Comparison of ENCODE assay signal across 25 mouse cellular contexts in genomic region chr7:142205488-142205887, GRCm38 (mm10). TPM values are rescaled to one million over a fixed set of nuclear protein-coding genes. Genes with fewer than 3 reads are reported as not detected.
A peak's percentile ranks its signal among the peaks of the same experiment; 100 is the strongest.
DNase-seq lines count a peak whose midpoint lies in the region; ATAC-seq lines count a peak whose summit lies in the region.
"Had no signal": no experiment of that assay in that cellular context is flagged by ENCODE, and none has a peak within 500 bp of the region (broad histone marks: within the 10 kb centered on the region; RNA-seq: fewer than 3 reads in every experiment).

No protein-coding gene starts in this region.

- peak; percentile 59 for DNase-seq in large intestine, adult 2 months (ENCODE audit: low read depth, low spot score)
- no peak for DNase-seq in thymus, postnatal 36 days
- DNase-seq in urinary bladder, postnatal 10 days (ENCODE audit: low spot score), result no peak
- DNase-seq in lung, postnatal 25 days (ENCODE audit: low spot score), result no peak
- DNase-seq: adrenal gland, adult 2 months; adrenal gland, postnatal 10 days; adrenal gland, postnatal 25 days; cerebellum, adult 11 months; cerebellum, adult 18-20 months; cerebellum, adult 8-10 months; cerebellum, adult 9-11 months; cerebellum, postnatal 14 days; cerebellum, postnatal 36 days; embryo, embryonic 11 days had no signal

- no peaks in the 10 kb centered on the region for H3K4me1 ChIP-seq in intestine, embryonic 16.5 days (ENCODE audit: control insufficient read depth, insufficient read depth, low read length)
- H3K4me1 ChIP-seq: embryonic facial prominence, embryonic 13.5 days; embryonic facial prominence, embryonic 15.5 days; forebrain, embryonic 10.5 days; forebrain, embryonic 12.5 days had no signal

- ATAC-seq in intestine, embryonic 16.5 days, result peak; percentile 90
- ATAC-seq: forebrain, embryonic 14.5 days; forebrain, embryonic 16.5 days had no signal

- no peak overlapping the region for H3K9ac ChIP-seq in intestine, embryonic 16.5 days (ENCODE audit: low read depth, low read length)
- H3K9ac ChIP-seq: embryonic facial prominence, embryonic 13.5 days; embryonic facial prominence, embryonic 15.5 days; forebrain, embryonic 12.5 days had no signal

- H3K36me3 ChIP-seq in intestine, embryonic 16.5 days (ENCODE audit: control insufficient read depth, insufficient read depth, low read length), result no peaks in the 10 kb centered on the region
- H3K36me3 ChIP-seq: embryonic facial prominence, embryonic 13.5 days; embryonic facial prominence, embryonic 15.5 days; forebrain, embryonic 10.5 days; forebrain, embryonic 12.5 days had no signal

- H3K4me2 ChIP-seq in intestine, embryonic 16.5 days (ENCODE audit: low read depth, low read length), result no peak overlapping the region
- H3K4me2 ChIP-seq: embryonic facial prominence, embryonic 13.5 days; embryonic facial prominence, embryonic 15.5 days; forebrain, embryonic 12.5 days had no signal

- H3K27ac ChIP-seq in intestine, embryonic 16.5 days (ENCODE audit: low read length), result no peak overlapping the region
- H3K27ac ChIP-seq: embryonic facial prominence, embryonic 13.5 days; embryonic facial prominence, embryonic 15.5 days; forebrain, embryonic 10.5 days; forebrain, embryonic 12.5 days had no signal

- peaks cover 2% of the 10 kb centered on the region; the same call in 1 of the 2 replicates for H3K27me3 ChIP-seq in intestine, embryonic 16.5 days (replicated peaks; ENCODE audit: control insufficient read depth, insufficient read depth, low read length)
- H3K27me3 ChIP-seq: embryonic facial prominence, embryonic 15.5 days; forebrain, embryonic 12.5 days had no signal

- no peaks in the 10 kb centered on the region; the same call in 1 of the 2 replicates for H3K9me3 ChIP-seq in intestine, embryonic 16.5 days (ENCODE audit: control insufficient read depth, low read length)
- H3K9me3 ChIP-seq: embryonic facial prominence, embryonic 13.5 days; embryonic facial prominence, embryonic 15.5 days; forebrain, embryonic 10.5 days; forebrain, embryonic 12.5 days had no signal

- H3K4me3 ChIP-seq in intestine, embryonic 16.5 days (ENCODE audit: low read length), result no peak overlapping the region
- H3K4me3 ChIP-seq: embryonic facial prominence, embryonic 13.5 days; embryonic facial prominence, embryonic 15.5 days; erythroblast, embryonic 14.5 days; forebrain, embryonic 10.5 days; forebrain, embryonic 12.5 days had no signal

RNA-seq across cellular contexts. Expression of gene Krtap5-3, which starts 4.3 kb away (rescaled TPM):
- polyA plus RNA-seq in intestine, embryonic 16.5 days (2015; fragmentation: Nextera tagmentation; extraction: Ambion mirVana), result not detected in 2 replicates
- 0.42 TPM in 1 of 2 replicates, not detected in the other for polyA plus RNA-seq in large intestine, adult 2 months (2012; rRNA removed)
- polyA plus RNA-seq: adrenal gland, adult 2 months; brain, embryonic 14.5 days; C2C12; embryonic facial prominence, embryonic 11.5 days; embryonic facial prominence, embryonic 13.5 days; erythroblast, embryonic 14.5 days; forebrain, embryonic 10.5 days; forebrain, embryonic 12.5 days; forebrain, embryonic 14.5 days; forebrain, embryonic 16.5 days had no signal

RNA-seq across cellular contexts. Expression of gene Gm7579, which starts 6.2 kb away (rescaled TPM):
- polyA plus RNA-seq in intestine, embryonic 16.5 days (2015; fragmentation: Nextera tagmentation; extraction: Ambion mirVana), result not detected in 2 replicates
- not detected in 2 replicates for polyA plus RNA-seq in large intestine, adult 2 months (2012; rRNA removed)
- polyA plus RNA-seq: adrenal gland, adult 2 months; brain, embryonic 14.5 days; C2C12; embryonic facial prominence, embryonic 11.5 days; embryonic facial prominence, embryonic 13.5 days; erythroblast, embryonic 14.5 days; forebrain, embryonic 10.5 days; forebrain, embryonic 12.5 days; forebrain, embryonic 14.5 days; forebrain, embryonic 16.5 days had no signal

RNA-seq across cellular contexts. Expression of gene Gm10153, which starts 15.3 kb away (rescaled TPM):
- polyA plus RNA-seq in intestine, embryonic 16.5 days (2015; fragmentation: Nextera tagmentation; extraction: Ambion mirVana), result not detected in 2 replicates
- polyA plus RNA-seq in large intestine, adult 2 months (2012; rRNA removed), result not detected in 2 replicates
- polyA plus RNA-seq: adrenal gland, adult 2 months; brain, embryonic 14.5 days; C2C12; embryonic facial prominence, embryonic 11.5 days; embryonic facial prominence, embryonic 13.5 days; erythroblast, embryonic 14.5 days; forebrain, embryonic 10.5 days; forebrain, embryonic 12.5 days; forebrain, embryonic 14.5 days; forebrain, embryonic 16.5 days had no signal

RNA-seq across cellular contexts. Expression of gene Krtap5-5, which starts 24.3 kb away (rescaled TPM):
- not detected in 2 replicates for polyA plus RNA-seq in intestine, embryonic 16.5 days (2015; fragmentation: Nextera tagmentation; extraction: Ambion mirVana)
- polyA plus RNA-seq in large intestine, adult 2 months (2012; rRNA removed), result not detected in 2 replicates
- polyA plus RNA-seq: brain, embryonic 14.5 days; C2C12; embryonic facial prominence, embryonic 11.5 days; embryonic facial prominence, embryonic 13.5 days; erythroblast, embryonic 14.5 days; forebrain, embryonic 10.5 days; forebrain, embryonic 12.5 days; forebrain, embryonic 14.5 days; forebrain, embryonic 16.5 days had no signal

RNA-seq across cellular contexts. Expression of gene Krtap5-2, which starts 29.7 kb away (rescaled TPM):
- polyA plus RNA-seq in intestine, embryonic 16.5 days (2015; fragmentation: Nextera tagmentation; extraction: Ambion mirVana), result not detected in 2 replicates
- polyA plus RNA-seq in large intestine, adult 2 months (2012; rRNA removed), result not detected in 2 replicates
- polyA plus RNA-seq: adrenal gland, adult 2 months; brain, embryonic 14.5 days; C2C12; embryonic facial prominence, embryonic 11.5 days; embryonic facial prominence, embryonic 13.5 days; erythroblast, embryonic 14.5 days; forebrain, embryonic 10.5 days; forebrain, embryonic 12.5 days; forebrain, embryonic 14.5 days; forebrain, embryonic 16.5 days had no signal
